ENCODE assay signal across 8 mouse cellular contexts in the genomic region with DNA sequence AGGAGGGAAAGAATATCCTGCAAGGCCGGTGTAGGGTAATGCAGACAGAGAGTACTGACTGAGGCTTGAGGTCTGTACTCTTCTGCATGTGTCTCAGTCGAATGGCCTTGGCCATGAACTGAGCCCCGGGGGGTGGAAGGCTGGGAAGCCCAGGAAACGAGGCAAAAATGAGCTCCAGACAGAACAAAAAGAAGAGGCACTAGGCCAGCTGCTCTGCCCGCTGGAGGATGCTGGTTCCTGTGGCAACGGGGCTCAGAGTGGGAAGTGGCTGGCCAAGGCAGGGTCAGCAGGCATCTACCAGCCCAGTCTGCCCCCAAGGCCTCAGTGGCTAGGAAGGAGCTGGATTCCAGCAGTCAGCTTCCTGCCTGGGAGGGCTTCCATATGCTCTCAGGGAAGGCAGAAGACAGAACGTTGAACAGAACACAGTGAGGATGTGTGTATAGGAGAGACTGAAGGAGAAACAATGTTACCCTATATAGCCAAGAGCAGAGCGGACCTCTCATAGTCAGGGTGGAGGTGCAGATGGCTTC.
DNase-seq lines count a peak whose midpoint lies in the region; ATAC-seq lines count a peak whose summit lies in the region.

No protein-coding gene starts in this region.

- H3K9me3 ChIP-seq in forebrain, embryonic 12.5 days, result no peaks in the 10 kb centered on the region
- H3K9me3 ChIP-seq in midbrain, embryonic 16.5 days (replicated peaks; ENCODE audit: control insufficient read depth, low read length, poor library complexity, severe bottlenecking), result no peaks in the 10 kb centered on the region

- intact Hi-C loops in heart, postnatal 25 days (cut with DNase I), result no loop called here

- peak overlapping the region; percentile 36; the same call in 1 of the 2 replicates for H3K27ac ChIP-seq in forebrain, embryonic 12.5 days
- peak overlapping the region; percentile 58 for H3K27ac ChIP-seq in midbrain, embryonic 16.5 days (ENCODE audit: low read length)

- no peaks in the 10 kb centered on the region for H3K27me3 ChIP-seq in forebrain, embryonic 12.5 days
- no peaks in the 10 kb centered on the region for H3K27me3 ChIP-seq in midbrain, embryonic 16.5 days (ENCODE audit: control insufficient read depth, insufficient read depth, low read depth, low read length)

- H3K4me1 ChIP-seq in forebrain, embryonic 12.5 days, result peaks cover 10% of the 10 kb centered on the region
- peaks cover 4% of the 10 kb centered on the region; the same call in 1 of the 2 replicates for H3K4me1 ChIP-seq in midbrain, embryonic 16.5 days (ENCODE audit: control insufficient read depth, insufficient read depth, low read length)

- H3K4me2 ChIP-seq in forebrain, embryonic 12.5 days, result no peak overlapping the region
- H3K4me2 ChIP-seq in midbrain, embryonic 16.5 days (ENCODE audit: low read length), result no peak overlapping the region

- 58% methylated on average over 8 of the region's 8 CpGs for WGBS in forebrain, embryonic 12.5 days
- WGBS in midbrain, embryonic 16.5 days, result 37% methylated on average over 8 of the region's 8 CpGs

- ATAC-seq in forebrain, embryonic 12.5 days (ENCODE audit: low FRiP score), result no peak
- ATAC-seq in midbrain, embryonic 16.5 days, result peak; percentile 73; the same call in 1 of the 2 replicates

- H3K9ac ChIP-seq in forebrain, embryonic 12.5 days, result no peak overlapping the region
- H3K9ac ChIP-seq in midbrain, embryonic 16.5 days (ENCODE audit: low read depth, low read length), result no peak overlapping the region

- peaks cover 36% of the 10 kb centered on the region for H3K36me3 ChIP-seq in forebrain, embryonic 12.5 days (replicated peaks)
- peaks cover 2% of the 10 kb centered on the region for H3K36me3 ChIP-seq in midbrain, embryonic 16.5 days (ENCODE audit: control insufficient read depth, insufficient read depth, low read length)

- H3K4me3 ChIP-seq in forebrain, embryonic 12.5 days (replicated peaks), result no peak overlapping the region
- H3K4me3 ChIP-seq in midbrain, embryonic 16.5 days (ENCODE audit: low read depth, low read length), result no peak overlapping the region

- DNase-seq in layer of hippocampus, adult 11-12 months (ENCODE audit: low spot score), result peak; percentile 58
- DNase-seq in layer of hippocampus, adult 9-10 months (ENCODE audit: low spot score), result no peak
- peak; percentile 68 to 70 for DNase-seq in layer of hippocampus, adult 8-10 months (ENCODE audit: low spot score in 2 of 2)
- no peak for DNase-seq in gastrocnemius, postnatal 4 days (ENCODE audit: low spot score in 2 of 2)
- no peak for DNase-seq in heart, postnatal 25 days (ENCODE audit: low spot score)
- DNase-seq in thymus, postnatal 36 days, result no peak

Comparison
In these comparisons a context has a peak if more than half of its experiments do, and no peak if none do; other contexts are left out.
1. DNase-seq: peak in layer of hippocampus, adult 11-12 months (single experiment) and layer of hippocampus, adult 8-10 months (2 of 2); none in layer of hippocampus, adult 9-10 months (single experiment), gastrocnemius, postnatal 4 days (0 of 2), heart, postnatal 25 days (single experiment) and thymus, postnatal 36 days (0 of 2).